Mouse (Mus musculus): ENCODE measurements at regions not wholly inside any gene's neighbourhood (a gene's known extent, or its start where the extent isn't known, plus 50 kb on each side); places are given as distances from the start of the nearest gene placed in this dataset.

DNA sequence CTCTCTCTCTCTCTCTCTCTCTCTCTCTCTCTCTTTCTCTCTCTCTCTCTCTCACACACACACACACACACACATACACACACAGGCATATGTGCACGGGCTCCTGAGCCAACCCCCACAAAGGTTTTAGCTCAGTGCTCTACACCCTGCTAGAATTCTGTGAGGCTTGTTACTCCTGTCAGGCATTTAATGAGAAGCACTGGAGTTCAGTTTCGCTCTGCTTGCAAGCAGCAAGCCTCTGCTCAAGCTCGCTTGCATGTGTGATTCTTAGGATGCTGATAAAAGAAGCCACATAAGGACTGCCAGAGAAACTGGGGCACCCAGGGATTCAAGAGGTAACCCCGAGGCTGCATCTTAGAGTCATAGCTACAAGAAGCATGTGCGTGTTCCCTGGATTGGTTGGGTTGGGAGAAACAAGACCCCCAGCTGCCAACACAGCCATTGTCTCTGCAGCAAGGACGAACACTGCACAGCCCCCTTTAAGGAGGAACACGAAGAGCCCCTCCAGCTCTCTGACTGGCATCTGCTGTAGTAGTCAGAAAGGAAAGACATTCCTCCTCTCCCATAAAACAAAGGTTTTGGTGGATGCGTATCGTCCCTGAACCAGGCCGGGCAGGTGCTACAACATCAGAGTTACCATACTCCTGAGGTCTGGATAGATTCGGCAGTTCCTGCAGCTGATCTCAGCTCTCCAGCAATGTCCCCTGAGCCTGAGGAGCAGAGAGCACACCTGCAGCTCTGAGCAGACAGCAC is 62.4 kb upstream of the Cdh4 start:
- TF ChIP-seq POLR2A (IDR thresholded peaks at IDR 0.05; ENCODE audit: low read depth, low read length) (no peak), CTCF (IDR thresholded peaks at IDR 0.05; ENCODE audit: borderline replicate concordance, insufficient read depth, low read length) (no peak)

All from embryonic fibroblast, embryonic 13.5 days (primary cell).